Mouse (Mus musculus) heart, adult 8-10 months (tissue): Measurements from ENCODE around the gene Ppp2r5a. TPM values are rescaled to one million over a fixed set of nuclear protein-coding genes. Genes with fewer than 3 reads are reported as not detected.

Experiments
- DNase-seq: peaks from one replicate; pipeline ENCODE4 v3.0.0; 2022; ENCODE audit warnings: low spot score
- total RNA-seq, 4 experiments: library from RNA; stranded (reverse); gene quantifications; 2 replicates each; pipeline ENCODE4 v1.2.4; 2022

Ppp2r5a gene
- total RNA-seq, 4 experiments from 2014 or later, result 94.2 to 98.9 (median 97.9) TPM

- DNase-seq, result no peak
Measured at GRCm38 (mm10) chr1:191380843-191381242, 22.2 kb downstream of the Ppp2r5a start.

- no peak for DNase-seq
Measured at GRCm38 (mm10) chr1:191378080-191378479, 25.0 kb downstream of the Ppp2r5a start.

GRCm38 (mm10) chr1:191375644-191375998 lies 27.5 kb downstream of the Ppp2r5a start:
- no peak for DNase-seq

- no peak for DNase-seq
Measured at GRCm38 (mm10) chr1:191374993-191375643, 28.0 kb downstream of the Ppp2r5a start.

GRCm38 (mm10) chr1:191369140-191369539 lies 33.9 kb downstream of the Ppp2r5a start:
- DNase-seq, result no peak

- DNase-seq, result no peak
Measured at GRCm38 (mm10) chr1:191368193-191368592, 34.9 kb downstream of the Ppp2r5a start.

GRCm38 (mm10) chr1:191364477-191364876 lies 38.6 kb downstream of the Ppp2r5a start:
- peak; percentile 33 for DNase-seq

- DNase-seq, result no peak
Measured at GRCm38 (mm10) chr1:191362412-191362811, 40.7 kb downstream of the Ppp2r5a start.

GRCm38 (mm10) chr1:191359478-191359877 lies 43.6 kb downstream of the Ppp2r5a start:
- no peak for DNase-seq

- DNase-seq, result no peak
Measured at GRCm38 (mm10) chr1:191356936-191357335, 46.1 kb downstream of the Ppp2r5a start.

- no peak for DNase-seq
Measured at GRCm38 (mm10) chr1:191353836-191354235, 49.2 kb downstream of the Ppp2r5a start.

- DNase-seq, result peak; percentile 24
Measured at GRCm38 (mm10) chr1:191352786-191353488, 50.1 kb downstream of the Ppp2r5a start.

GRCm38 (mm10) chr1:191350355-191350754 lies 52.7 kb downstream of the Ppp2r5a start:
- DNase-seq, result no peak

- no peak for DNase-seq
Measured at GRCm38 (mm10) chr1:191349486-191350037, 53.5 kb downstream of the Ppp2r5a start.

- no peak for DNase-seq
Measured at GRCm38 (mm10) chr1:191348996-191349395, 54.1 kb downstream of the Ppp2r5a start.

- DNase-seq, result no peak
Measured at GRCm38 (mm10) chr1:191348592-191348991, 54.5 kb downstream of the Ppp2r5a start.

- no peak for DNase-seq
Measured at GRCm38 (mm10) chr1:191347602-191348001, 55.5 kb downstream of the Ppp2r5a start.

- no peak for DNase-seq
Measured at GRCm38 (mm10) chr1:191340530-191340929, 62.5 kb downstream of the Ppp2r5a start.

- no peak for DNase-seq
Measured at GRCm38 (mm10) chr1:191339876-191340275, 63.2 kb downstream of the Ppp2r5a start.

GRCm38 (mm10) chr1:191334500-191334899 lies 68.6 kb downstream of the Ppp2r5a start:
- DNase-seq, result no peak

GRCm38 (mm10) chr1:191330356-191330755 lies 72.7 kb downstream of the Ppp2r5a start:
- DNase-seq, result no peak

GRCm38 (mm10) chr1:191328019-191328441 lies 75.0 kb downstream of the Ppp2r5a start:
- no peak for DNase-seq

- DNase-seq, result no peak
Measured at GRCm38 (mm10) chr1:191327258-191327657, 75.8 kb downstream of the Ppp2r5a start.
